Mouse (Mus musculus) layer of hippocampus, postnatal 36 days (tissue): ENCODE results near the gene Fxyd2. TPM values are rescaled to one million over a fixed set of nuclear protein-coding genes. Genes with fewer than 3 reads are reported as not detected.
A peak's percentile ranks its signal among the peaks of the same experiment; 100 is the strongest.

Experiments
- DNase-seq, 2 experiments: peaks; one replicate each; pipeline ENCODE4 v3.0.0; 2022
- total RNA-seq, 2 experiments: library from RNA; stranded (reverse); gene quantifications; 2 replicates each; pipeline ENCODE4 v1.2.3; 2021

The Fxyd2 gene
- total RNA-seq, 2 experiments from 2014 or later, result 6.8 to 7.9 TPM

- DNase-seq, result peak; percentile 71 to 72
These were observed 30.7 kb downstream of the Fxyd2 start for GRCm38 (mm10) chr9:45429951-45430697.

GRCm38 (mm10) chr9:45430698-45430959 lies 31.2 kb downstream of the Fxyd2 start:
- DNase-seq, result no peak

DNA sequence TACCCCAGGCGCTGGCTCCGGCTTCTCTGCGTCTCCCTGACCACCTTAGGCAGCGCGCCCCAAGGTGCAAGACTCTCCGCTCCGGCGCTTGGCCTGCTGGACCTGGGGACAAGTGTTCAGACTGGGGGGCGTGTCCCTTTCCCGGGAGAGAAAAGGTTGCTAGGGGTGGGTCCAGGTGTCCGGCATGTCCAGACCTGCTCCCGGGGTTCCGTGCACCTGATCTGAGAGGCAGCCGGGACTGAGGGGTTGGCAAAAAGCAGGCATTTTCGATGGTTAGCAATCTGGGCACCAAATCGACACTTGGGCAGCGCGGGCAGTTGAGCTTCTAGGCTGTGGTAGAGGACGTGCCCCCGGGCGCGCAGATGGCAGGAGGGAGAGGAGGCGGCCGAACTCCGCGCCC lies 31.7 kb downstream of the Fxyd2 start:
- DNase-seq, result no peak

- DNase-seq, result peak; percentile 66 to 70
These were observed 33.2 kb downstream of the Fxyd2 start for GRCm38 (mm10) chr9:45432639-45433038.

DNA sequence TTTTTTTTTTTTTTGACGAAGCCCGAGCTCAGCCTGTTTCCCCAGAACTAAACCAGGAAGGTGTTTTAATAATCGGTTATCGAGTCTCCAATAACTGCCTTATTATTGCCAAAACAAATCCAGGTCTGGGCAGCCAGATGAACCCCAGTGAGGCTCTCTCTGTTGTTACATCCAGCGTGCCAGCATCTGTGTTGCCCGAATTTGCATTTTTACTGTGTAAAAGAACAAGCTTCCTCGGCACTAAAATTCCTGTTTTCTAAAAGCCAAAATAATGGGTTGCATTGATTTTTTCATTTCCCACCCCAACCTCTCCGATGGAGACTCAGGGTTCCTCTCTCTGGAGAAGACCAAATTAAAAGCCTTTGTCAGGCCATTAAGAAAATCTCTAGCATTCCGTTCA lies 33.6 kb downstream of the Fxyd2 start:
- no peak for DNase-seq

- no peak for DNase-seq
These were observed 34.7 kb downstream of the Fxyd2 start for GRCm38 (mm10) chr9:45434171-45434570.

GRCm38 (mm10) chr9:45439025-45439424 lies 39.6 kb downstream of the Fxyd2 start:
- DNase-seq, result no peak

GRCm38 (mm10) chr9:45440083-45440784 lies 40.8 kb downstream of the Fxyd2 start:
- no peak for DNase-seq

- DNase-seq, result no peak
These were observed 44.9 kb downstream of the Fxyd2 start for GRCm38 (mm10) chr9:45444251-45444798.

DNA sequence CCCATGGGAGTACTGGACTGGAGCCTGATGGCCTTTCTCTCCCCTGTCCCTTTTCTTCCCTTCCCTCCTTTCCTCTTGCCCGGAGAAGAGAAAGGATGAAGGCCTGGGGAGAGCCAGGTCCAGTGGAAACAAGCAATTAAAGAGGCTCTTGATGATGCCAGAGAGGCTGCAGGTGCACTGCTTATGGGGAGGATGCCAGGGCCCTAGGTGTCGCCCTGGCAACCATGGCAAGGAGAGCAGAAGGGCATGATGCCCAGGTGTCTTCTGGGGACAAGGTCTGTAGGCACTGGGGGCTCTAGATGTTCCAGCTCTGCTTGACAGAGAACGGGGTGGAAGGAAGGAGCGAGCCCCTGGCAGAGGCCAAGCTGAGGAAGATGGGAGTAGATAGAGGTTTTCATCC lies 50.2 kb downstream of the Fxyd2 start:
- no peak for DNase-seq

- DNase-seq, result no peak
These were observed 51.9 kb downstream of the Fxyd2 start for GRCm38 (mm10) chr9:45451346-45451745.

GRCm38 (mm10) chr9:45454032-45454431 lies 54.6 kb downstream of the Fxyd2 start:
- no peak for DNase-seq

- no peak for DNase-seq
These were observed 55.6 kb downstream of the Fxyd2 start for GRCm38 (mm10) chr9:45454889-45455610.

GRCm38 (mm10) chr9:45457200-45457599 lies 57.7 kb downstream of the Fxyd2 start:
- no peak for DNase-seq

- DNase-seq, result no peak
These were observed 58.9 kb downstream of the Fxyd2 start for GRCm38 (mm10) chr9:45458363-45458762.

Other genes starting within 250 kb of the Fxyd2 start
- under 1 TPM; 0.20 to 0.62 TPM for gene BC049352, start 217.7 kb upstream of the Fxyd2 start, total RNA-seq
- not detected for gene Tmprss4, start 195.6 kb upstream of the Fxyd2 start, total RNA-seq
- gene Il10ra, start 130.5 kb upstream of the Fxyd2 start, total RNA-seq, result 1 to 10 TPM; 2.4 to 3.3 TPM
- not detected for gene Tmprss13, start 80.6 kb upstream of the Fxyd2 start, total RNA-seq
- gene Fxyd6, start 29.5 kb upstream of the Fxyd2 start, total RNA-seq, result 10 to 100 TPM; 79.6 to 85.8 TPM
- 10 to 100 TPM; 88.0 to 91.7 TPM for gene Dscaml1, start 27.0 kb downstream of the Fxyd2 start, total RNA-seq